Mouse (Mus musculus) left cerebral cortex, adult 11 months (tissue): ENCODE measurements at regions not wholly inside any gene's neighbourhood (a gene's known extent, or its start where the extent isn't known, plus 50 kb on each side); places are given as distances from the start of the nearest gene placed in this dataset.
"Not testable (repeated sequence)": the region's sequence is repeated elsewhere in the genome, so short reads cannot be mapped to it uniquely, and the experiment has no call there.

Experiments used
- DNase-seq: peaks from one replicate; pipeline ENCODE4 v3.0.0; 2022; ENCODE audit warnings: low spot score

GRCm38 (mm10) chr8:126775334-126775733, 170.3 kb downstream of the Tomm20 start:
- DNase-seq: no peak

- no peak for DNase-seq
These were observed 170.8 kb downstream of the Tomm20 start for GRCm38 (mm10) chr8:126774816-126775215.

- DNase-seq: no peak
These were observed 172.9 kb downstream of the Tomm20 start for GRCm38 (mm10) chr8:126772748-126773147.

GRCm38 (mm10) chr8:126772194-126772593, 173.4 kb downstream of the Tomm20 start:
- DNase-seq: no peak

- DNase-seq: not testable (repeated sequence)
These were observed 175.3 kb downstream of the Tomm20 start for GRCm38 (mm10) chr8:126770374-126770773.

- DNase-seq: no peak
These were observed 174.4 kb upstream of the Irf2bp2 start for GRCm38 (mm10) chr8:126768142-126768541.

- DNase-seq: no peak
These were observed 173.6 kb upstream of the Irf2bp2 start for GRCm38 (mm10) chr8:126767341-126767740.

- DNase-seq: no peak
These were observed 172.0 kb upstream of the Irf2bp2 start for GRCm38 (mm10) chr8:126765693-126766238.

- no peak for DNase-seq
These were observed 169.8 kb upstream of the Irf2bp2 start for GRCm38 (mm10) chr8:126763600-126763999.

GRCm38 (mm10) chr8:126759711-126760110, 165.9 kb upstream of the Irf2bp2 start:
- no peak for DNase-seq

- DNase-seq: no peak
These were observed 165.2 kb upstream of the Irf2bp2 start for GRCm38 (mm10) chr8:126758951-126759350.

- DNase-seq: peak; percentile 40
These were observed 164.4 kb upstream of the Irf2bp2 start for GRCm38 (mm10) chr8:126757951-126758757.

- DNase-seq: no peak
These were observed 162.7 kb upstream of the Irf2bp2 start for GRCm38 (mm10) chr8:126756300-126757097.

- DNase-seq: peak; percentile 19
These were observed 161.9 kb upstream of the Irf2bp2 start for GRCm38 (mm10) chr8:126755669-126756068.

GRCm38 (mm10) chr8:126754361-126754809, 160.6 kb upstream of the Irf2bp2 start:
- DNase-seq: no peak

- no peak for DNase-seq
These were observed 159.5 kb upstream of the Irf2bp2 start for GRCm38 (mm10) chr8:126753059-126753855.

GRCm38 (mm10) chr8:126751416-126752140, 157.8 kb upstream of the Irf2bp2 start:
- DNase-seq: no peak

GRCm38 (mm10) chr8:126745992-126746775, 152.4 kb upstream of the Irf2bp2 start:
- DNase-seq: no peak

GRCm38 (mm10) chr8:126744747-126745382, 151.1 kb upstream of the Irf2bp2 start:
- no peak for DNase-seq

GRCm38 (mm10) chr8:126743296-126743695, 149.5 kb upstream of the Irf2bp2 start:
- DNase-seq: no peak
